ENCODE assay signal across 11 mouse cellular contexts in the genomic region with DNA sequence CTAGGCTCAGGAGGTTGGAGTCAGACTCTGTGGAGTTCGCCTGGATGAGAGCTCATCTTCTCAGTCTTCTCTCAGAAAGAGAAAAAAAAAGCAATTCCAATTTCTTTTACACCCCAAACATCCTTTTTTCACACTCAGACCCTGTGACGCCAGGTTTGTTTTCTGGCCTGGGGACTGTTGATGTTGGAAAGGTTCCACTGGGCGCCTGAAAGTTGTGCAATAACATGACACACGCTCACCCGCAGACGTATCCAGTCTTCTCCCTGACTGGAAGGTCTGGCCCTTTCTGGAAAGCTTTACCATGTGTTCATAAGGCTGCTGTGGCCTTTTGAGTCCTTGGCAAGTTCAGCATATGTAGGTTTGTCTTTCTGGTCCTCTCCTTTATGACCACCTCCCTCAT.
DNase-seq lines count a peak whose midpoint lies in the region; ATAC-seq and TF ChIP-seq lines count a peak whose summit lies in the region.
"Had no signal": no experiment of that assay in that cellular context is flagged by ENCODE, and none has a peak within 500 bp of the region (broad histone marks: within the 10 kb centered on the region; RNA-seq: fewer than 3 reads in every experiment).

No protein-coding gene starts in this region.

- no peaks in the 10 kb centered on the region for H3K27me3 ChIP-seq in liver, adult 2 months (ENCODE audit: control insufficient read depth, insufficient read depth, low read length)
- H3K27me3 ChIP-seq in liver, embryonic 12.5 days (replicated peaks) = no peaks in the 10 kb centered on the region
- H3K27me3 ChIP-seq in Patski = no peaks in the 10 kb centered on the region
- H3K27me3 ChIP-seq in heart, embryonic 15.5 days = no peaks in the 10 kb centered on the region
- H3K27me3 ChIP-seq in midbrain, embryonic 14.5 days (ENCODE audit: control insufficient read depth, insufficient read depth, low read length) = no peaks in the 10 kb centered on the region
- H3K27me3 ChIP-seq: neural tube, embryonic 15.5 days had no signal

- no peak for TF ChIP-seq POLR2A in liver, adult 2 months (IDR thresholded peaks at IDR 0.05; ENCODE audit: extremely low read depth, insufficient read depth, low read length)

- H3K4me2 ChIP-seq in liver, embryonic 12.5 days = no peak overlapping the region
- no peak overlapping the region for H3K4me2 ChIP-seq in heart, embryonic 15.5 days
- H3K4me2 ChIP-seq in midbrain, embryonic 14.5 days (ENCODE audit: low read length) = no peak overlapping the region
- H3K4me2 ChIP-seq: neural tube, embryonic 15.5 days had no signal

- no peaks in the 10 kb centered on the region for H3K79me2 ChIP-seq in liver, adult 2 months (ENCODE audit: control insufficient read depth, insufficient read depth, low read length)

- intact Hi-C loops in left cerebral cortex, postnatal 10 days (cut with DNase I) = no loop called here

- peak; percentile 86 for DNase-seq in liver, adult 2 months (ENCODE audit: extremely low read depth, low read depth, low spot score)
- DNase-seq in 3T3-L1 (ENCODE audit: low read depth, low spot score) = peak; percentile 87
- DNase-seq in Patski (ENCODE audit: low read depth, low spot score) = peak; percentile 64
- no peak for DNase-seq in midbrain, embryonic 14.5 days
- DNase-seq in Muller cell, postnatal 12 days (ENCODE audit: inconsistent ontology term) = no peak
- no peak for DNase-seq in left cerebral cortex, postnatal 10 days (ENCODE audit: extremely low spot score in 1 of 2, low spot score in 2 of 2)
- DNase-seq: left cerebral cortex, postnatal 4 days had no signal

- H3K4me3 ChIP-seq in liver, adult 2 months (ENCODE audit: insufficient read depth, low read depth, low read length) = no peak overlapping the region
- H3K4me3 ChIP-seq in liver, embryonic 12.5 days = no peak overlapping the region
- H3K4me3 ChIP-seq in heart, embryonic 15.5 days = no peak overlapping the region
- H3K4me3 ChIP-seq in midbrain, embryonic 14.5 days (replicated peaks; ENCODE audit: low read depth, low read length) = no peak overlapping the region
- H3K4me3 ChIP-seq: neural tube, embryonic 15.5 days had no signal

- H3K4me1 ChIP-seq in liver, adult 2 months (ENCODE audit: control insufficient read depth, insufficient read depth, low read length) = peaks cover 12% of the 10 kb centered on the region
- no peaks in the 10 kb centered on the region for H3K4me1 ChIP-seq in liver, embryonic 12.5 days
- H3K4me1 ChIP-seq in heart, embryonic 15.5 days (replicated peaks) = no peaks in the 10 kb centered on the region
- no peaks in the 10 kb centered on the region for H3K4me1 ChIP-seq in midbrain, embryonic 14.5 days (ENCODE audit: control insufficient read depth, insufficient read depth, low read length)
- H3K4me1 ChIP-seq: neural tube, embryonic 15.5 days had no signal

- peaks cover 20% of the 10 kb centered on the region; the same call in 1 of the 2 replicates for H3K36me3 ChIP-seq in liver, adult 2 months (ENCODE audit: control insufficient read depth, insufficient read depth, low read length)
- no peaks in the 10 kb centered on the region for H3K36me3 ChIP-seq in liver, embryonic 12.5 days
- no peaks in the 10 kb centered on the region for H3K36me3 ChIP-seq in heart, embryonic 15.5 days
- H3K36me3 ChIP-seq in midbrain, embryonic 14.5 days (ENCODE audit: control insufficient read depth, insufficient read depth, low read length) = no peaks in the 10 kb centered on the region
- H3K36me3 ChIP-seq: neural tube, embryonic 15.5 days had no signal

- peak overlapping the region; percentile 28; the same call in 1 of the 2 replicates for H3K27ac ChIP-seq in liver, adult 2 months (replicated peaks; ENCODE audit: insufficient read depth, low read depth, low read length)
- no peak overlapping the region for H3K27ac ChIP-seq in liver, embryonic 12.5 days
- no peak overlapping the region for H3K27ac ChIP-seq in heart, embryonic 15.5 days
- H3K27ac ChIP-seq in midbrain, embryonic 14.5 days (replicated peaks; ENCODE audit: low read depth, low read length) = no peak overlapping the region
- H3K27ac ChIP-seq: neural tube, embryonic 15.5 days had no signal

- no peak for ATAC-seq in liver, embryonic 12.5 days
- no peak for ATAC-seq in Patski
- ATAC-seq in heart, embryonic 15.5 days (replicated peaks; ENCODE audit: insufficient number of reproducible peaks, insufficient read depth, low FRiP score, low read depth) = 0 out of 2 replicates have a peak, but pooled peaks have one; percentile 30
- ATAC-seq in midbrain, embryonic 14.5 days (ENCODE audit: low FRiP score, low TSS enrichment) = no peak
- ATAC-seq: intestine, embryonic 16.5 days had no signal

- CTCF ChIA-PET in Patski (lab: Charles Lee) = no interaction called here

- no peak overlapping the region for H3K9ac ChIP-seq in liver, adult 2 months (ENCODE audit: low read depth, low read length)
- no peak overlapping the region for H3K9ac ChIP-seq in liver, embryonic 12.5 days
- H3K9ac ChIP-seq in heart, embryonic 15.5 days = no peak overlapping the region
- H3K9ac ChIP-seq in midbrain, embryonic 14.5 days (replicated peaks; ENCODE audit: low read length) = no peak overlapping the region
- H3K9ac ChIP-seq: neural tube, embryonic 15.5 days had no signal

- POLR2A ChIA-PET in Patski (lab: Charles Lee) = no interaction called here

- 17% methylated on average over 6 of the region's 6 CpGs for WGBS in liver, adult 2 months
- 62% methylated on average over 6 of the region's 6 CpGs for WGBS in liver, embryonic 12.5 days (ENCODE audit: insufficient replicate concordance)
- 65% methylated on average over 6 of the region's 6 CpGs for WGBS in heart, embryonic 15.5 days
- WGBS in midbrain, embryonic 14.5 days = 92% methylated on average over 6 of the region's 6 CpGs

- no peak for TF ChIP-seq CTCF in liver, adult 2 months (IDR thresholded peaks at IDR 0.05; ENCODE audit: low read depth, low read length)
- no peak for TF ChIP-seq CTCF in Patski (IDR thresholded peaks at IDR 0.05)

- in situ Hi-C loops in Patski (cut with MboI; ENCODE audit: low pct_unique_long_range_greater_than_20kb) = no loop called here

- no peaks in the 10 kb centered on the region for H3K9me3 ChIP-seq in liver, embryonic 12.5 days (replicated peaks)
- H3K9me3 ChIP-seq in heart, embryonic 15.5 days (replicated peaks) = no peaks in the 10 kb centered on the region
- no peaks in the 10 kb centered on the region for H3K9me3 ChIP-seq in midbrain, embryonic 14.5 days (ENCODE audit: control insufficient read depth, low read length)
- H3K9me3 ChIP-seq: neural tube, embryonic 15.5 days had no signal

Comparison
In these comparisons a context has a peak if more than half of its experiments do, and no peak if none do; other contexts are left out.
1. DNase-seq: peak in liver, adult 2 months (single experiment), 3T3-L1 (single experiment) and Patski (single experiment); none in midbrain, embryonic 14.5 days (single experiment), Muller cell, postnatal 12 days (single experiment) and left cerebral cortex, postnatal 10 days (0 of 2).